Mouse (Mus musculus) MEL (cell line): Measurements from ENCODE around the gene Llgl2. TPM values are rescaled to one million over a fixed set of nuclear protein-coding genes. Genes with fewer than 3 reads are reported as not detected.

Source experiments
- DNase-seq: peaks from one replicate; pipeline ENCODE4 v3.0.0; 2011; ENCODE audit warnings: low read depth, low spot score
- H3K27ac ChIP-seq: 2 replicates; pipeline ENCODE4 v1.5.1; 2012; ENCODE audit warnings: low read depth, mild to moderate bottlenecking, control low read depth, low read length, moderate library complexity; ENCODE audit not compliant: control insufficient read depth
- H3K27me3 ChIP-seq, 2 experiments: fragments of 150-350 bp in 1 of 2; sonication (generic) in 1 of 2; 2 replicates each; pipeline ENCODE4 v1.6.1; 2012; ENCODE audit warnings: low read length in 2 of 2, mild to moderate bottlenecking in 2 of 2, improper control_type of control experiment in 1 of 2, moderate library complexity in 1 of 2; ENCODE audit not compliant: insufficient read depth in 2 of 2, control insufficient read depth in 1 of 2
- H3K36me3 ChIP-seq, 2 experiments: 2 replicates each; pipeline ENCODE4 v1.6.1; 2012 to 2014; ENCODE audit warnings: low read length in 2 of 2, improper control_type of control experiment in 1 of 2, inconsistent platforms in 1 of 2, mild to moderate bottlenecking in 1 of 2; ENCODE audit not compliant: insufficient read depth in 2 of 2, control insufficient read depth in 1 of 2
- H3K4me1 ChIP-seq, 2 experiments: fragments of 150-350 bp in 1 of 2; sonication (generic) in 1 of 2; 2 replicates each; pipeline ENCODE4 v1.6.1; 2012; ENCODE audit warnings: low read length in 2 of 2, improper control_type of control experiment in 1 of 2, mild to moderate bottlenecking in 1 of 2; ENCODE audit not compliant: insufficient read depth in 2 of 2, control insufficient read depth in 1 of 2
- H3K4me3 ChIP-seq, 2 experiments: fragments of 150-350 bp in 1 of 2; sonication (generic) in 1 of 2; 2 replicates each; pipeline ENCODE4 v1.5.1; 2012; ENCODE audit warnings: low read depth in 2 of 2, low read length in 2 of 2, mild to moderate bottlenecking in 2 of 2, moderate library complexity in 2 of 2, control low read depth in 1 of 2, improper control_type of control experiment in 1 of 2; ENCODE audit not compliant: control insufficient read depth in 1 of 2, insufficient read depth in 1 of 2
- H3K79me2 ChIP-seq: 2 replicates; pipeline ENCODE4 v1.6.1; 2012; ENCODE audit warnings: mild to moderate bottlenecking, low read length, moderate library complexity; ENCODE audit not compliant: control insufficient read depth, poor library complexity, insufficient read depth
- H3K9ac ChIP-seq: 2 replicates; pipeline ENCODE4 v1.6.1; 2012; ENCODE audit warnings: low read depth, mild to moderate bottlenecking, control low read depth, low read length, moderate library complexity; ENCODE audit not compliant: control insufficient read depth, poor library complexity, severe bottlenecking
- H3K9me3 ChIP-seq: fragments of 150-350 bp; sonication (generic); replicated peaks from 2 replicates; pipeline ENCODE4 v1.6.1; 2012; ENCODE audit warnings: mild to moderate bottlenecking, low read length, improper control_type of control experiment, moderate library complexity; ENCODE audit not compliant: insufficient read depth
- BHLHE40 ChIP-seq: IDR thresholded peaks from 2 replicates; pipeline ENCODE4 v1.6.1; 2012; ENCODE audit warnings: low read depth, mild to moderate bottlenecking, inconsistent platforms, low read length, improper control_type of control experiment, borderline replicate concordance
- CHD2 ChIP-seq: IDR thresholded peaks from 2 replicates; pipeline ENCODE4 v1.6.1; 2011; ENCODE audit warnings: low read length, improper control_type of control experiment
- CTCF ChIP-seq, 3 experiments: IDR thresholded peaks in 2 of 3; conservative IDR thresholded peaks in 1 of 3; 2 replicates each; pipeline ENCODE4 v1.5.1; 2011 to 2012; ENCODE audit warnings: low read length in 3 of 3, low read depth in 2 of 3, mild to moderate bottlenecking in 2 of 3, improper control_type of control experiment in 1 of 3, inconsistent platforms in 1 of 3, mixed read lengths in 1 of 3, moderate library complexity in 1 of 3; ENCODE audit not compliant: control insufficient read depth in 1 of 3, insufficient read depth in 1 of 3, poor library complexity in 1 of 3, severe bottlenecking in 1 of 3
- ELF1 ChIP-seq: IDR thresholded peaks from 2 replicates; pipeline ENCODE4 v1.6.1; 2014; ENCODE audit warnings: low read depth, mild to moderate bottlenecking, inconsistent platforms, low read length, improper control_type of control experiment, moderate library complexity
- EP300 ChIP-seq, 2 experiments: IDR thresholded peaks; 2 replicates each; pipeline ENCODE4 v1.6.1; 2011; ENCODE audit warnings: improper control_type of control experiment in 2 of 2, low read length in 2 of 2, low read depth in 1 of 2, mild to moderate bottlenecking in 1 of 2
- ETS1 ChIP-seq: IDR thresholded peaks from 2 replicates; pipeline ENCODE4 v1.6.1; 2012; ENCODE audit warnings: low read depth, mild to moderate bottlenecking, inconsistent platforms, low read length, improper control_type of control experiment, moderate library complexity
- GATA1 ChIP-seq: IDR thresholded peaks from 2 replicates; pipeline ENCODE4 v1.6.1; 2011; ENCODE audit warnings: low read depth, low read length, improper control_type of control experiment
- KAT2A ChIP-seq: conservative IDR thresholded peaks from 2 replicates; pipeline ENCODE4 v1.6.1; 2012; ENCODE audit warnings: low read depth, low read length, improper control_type of control experiment, inconsistent platforms
- MAFK ChIP-seq: IDR thresholded peaks from 2 replicates; pipeline ENCODE4 v1.6.1; 2011; ENCODE audit warnings: low read depth, mild to moderate bottlenecking, low read length, improper control_type of control experiment, borderline replicate concordance
- MAX ChIP-seq: IDR thresholded peaks from 2 replicates; pipeline ENCODE4 v1.6.1; 2011; ENCODE audit warnings: low read length, improper control_type of control experiment
- MXI1 ChIP-seq: IDR thresholded peaks from 2 replicates; pipeline ENCODE4 v1.6.1; 2011; ENCODE audit warnings: mild to moderate bottlenecking, low read depth, low read length, improper control_type of control experiment
- MYC ChIP-seq: IDR thresholded peaks from 2 replicates; pipeline ENCODE4 v1.6.1; 2011; ENCODE audit warnings: low read depth, mild to moderate bottlenecking, low read length, improper control_type of control experiment, moderate library complexity
- NELFE ChIP-seq: IDR thresholded peaks from 2 replicates; pipeline ENCODE4 v1.6.1; 2011; ENCODE audit warnings: low read depth, low read length, improper control_type of control experiment
- NRF1 ChIP-seq: IDR thresholded peaks from 2 replicates; pipeline ENCODE4 v1.6.1; 2014; ENCODE audit warnings: low read depth, mild to moderate bottlenecking, inconsistent platforms, low read length, improper control_type of control experiment, moderate library complexity; ENCODE audit not compliant: poor library complexity, insufficient read depth, severe bottlenecking
- POLR2A ChIP-seq, 2 experiments: IDR thresholded peaks; 2 replicates each; pipeline ENCODE4 v1.6.1; 2011 to 2012; ENCODE audit warnings: low read length in 2 of 2, mild to moderate bottlenecking in 2 of 2, control low read depth in 1 of 2, improper control_type of control experiment in 1 of 2, low read depth in 1 of 2, moderate library complexity in 1 of 2; ENCODE audit not compliant: control insufficient read depth in 1 of 2, insufficient read depth in 1 of 2, poor library complexity in 1 of 2
- POLR2AphosphoS2 ChIP-seq: IDR thresholded peaks from 2 replicates; pipeline ENCODE4 v1.6.1; 2011; ENCODE audit warnings: low read length, improper control_type of control experiment
- POLR2AphosphoS5 ChIP-seq: IDR thresholded peaks from 2 replicates; pipeline ENCODE4 v1.6.1; 2012; ENCODE audit warnings: low read depth, borderline replicate concordance, mild to moderate bottlenecking, inconsistent platforms, low read length, moderate library complexity, mixed read lengths
- RAD21 ChIP-seq: IDR thresholded peaks from 2 replicates; pipeline ENCODE4 v1.6.1; 2011; ENCODE audit warnings: mild to moderate bottlenecking, low read depth, low read length, improper control_type of control experiment
- SIN3A ChIP-seq: IDR thresholded peaks from 2 replicates; pipeline ENCODE4 v1.6.1; 2012; ENCODE audit warnings: low read length, improper control_type of control experiment, inconsistent platforms
- TBP ChIP-seq: IDR thresholded peaks from 2 replicates; pipeline ENCODE4 v1.8.0; 2011; ENCODE audit warnings: low read depth, low read length, improper control_type of control experiment
- UBTF ChIP-seq: IDR thresholded peaks from 2 replicates; pipeline ENCODE4 v1.6.1; 2012; ENCODE audit warnings: low read depth, mild to moderate bottlenecking, inconsistent platforms, low read length, improper control_type of control experiment, moderate library complexity, borderline replicate concordance; ENCODE audit not compliant: insufficient read depth
- USF1 ChIP-seq: IDR thresholded peaks from 2 replicates; pipeline ENCODE4 v1.6.1; 2014; ENCODE audit warnings: low read depth, mild to moderate bottlenecking, inconsistent platforms, low read length, improper control_type of control experiment, moderate library complexity
- USF2 ChIP-seq, 2 experiments: IDR thresholded peaks; 2 replicates each; pipeline ENCODE4 v1.6.1; 2011 to 2012; ENCODE audit warnings: improper control_type of control experiment in 2 of 2, low read length in 2 of 2, borderline replicate concordance in 1 of 2, inconsistent platforms in 1 of 2, low read depth in 1 of 2, mild to moderate bottlenecking in 1 of 2; ENCODE audit not compliant: insufficient read depth in 1 of 2
- ZC3H11A ChIP-seq: IDR thresholded peaks from 2 replicates; pipeline ENCODE4 v1.6.1; 2012; ENCODE audit warnings: low read depth, mild to moderate bottlenecking, inconsistent platforms, low read length, improper control_type of control experiment
- ZKSCAN1 ChIP-seq: IDR thresholded peaks from 2 replicates; pipeline ENCODE4 v1.6.1; 2012; ENCODE audit warnings: low read depth, mild to moderate bottlenecking, inconsistent platforms, low read length, improper control_type of control experiment, moderate library complexity
- ZMIZ1 ChIP-seq: IDR thresholded peaks from 2 replicates; pipeline ENCODE4 v1.6.1; 2012; ENCODE audit warnings: low read depth, mild to moderate bottlenecking, inconsistent platforms, low read length, improper control_type of control experiment, moderate library complexity
- ZNF384 ChIP-seq: IDR thresholded peaks from 2 replicates; pipeline ENCODE4 v1.6.1; 2012; ENCODE audit warnings: low read depth, mild to moderate bottlenecking, inconsistent platforms, low read length, improper control_type of control experiment
- polyA plus RNA-seq, 2 experiments: library from polyadenylated mRNA; stranded (reverse) in 1 of 2; unstranded in 1 of 2; fragments of >175 nt in 1 of 2; fragments of >200 nt in 1 of 2; gene quantifications; 2 replicates each; pipeline versions ENCODE4 v1.2.1 to v1.2.4; 2012; ENCODE audit warnings: low replicate concordance in 2 of 2, low read depth in 1 of 2; ENCODE audit not compliant: insufficient read length in 2 of 2, insufficient read depth in 1 of 2, missing spikeins in 1 of 2
- total RNA-seq: library from RNA; depleted of rRNA; stranded (reverse); fragments of 300-350 nt; gene quantifications from 2 replicates; pipeline ENCODE4 v1.2.3, GENCODE M21; 2012

Llgl2 gene
- total and polyA plus RNA-seq, 3 experiments, result 15.9 to 22.6 TPM; not detected in 1

- Histone ChIP-seq H3K4me1 (peaks cover 20 to 40% of the 10 kb centered on the region in 2 experiments), H3K9ac (peak overlapping the region; percentile 72), H3K27ac (peak overlapping the region; percentile 98), H3K36me3 (peaks cover 0 to 33% of the 10 kb centered on the region in 2 experiments; a peak in 2 of 4 replicates), H3K27me3 (no peaks in the 10 kb centered on the region), H3K4me3 (peak overlapping the region; percentile 68 to 69), H3K9me3 (no peaks in the 10 kb centered on the region), H3K79me2 (peaks cover 34% of the 10 kb centered on the region)
- DNase-seq, result peak; percentile 69
- TF ChIP-seq POLR2AphosphoS5, result 0 out of 2 replicates have a peak, but pooled peaks have one; percentile 29
- peak in 1 of 2 experiments; percentile 32; a peak in 1 of 4 replicates for TF ChIP-seq POLR2A (IDR thresholded peaks at IDR 0.05; ENCODE audit: control insufficient read depth in 1 of 2, insufficient read depth in 1 of 2, low read depth in 1 of 2, low read length in 2 of 2, poor library complexity in 1 of 2)
- no peak for TF ChIP-seq MAX
Measured at GRCm38 (mm10) chr11:115900561-115901337, 76.9 kb downstream of the Llgl2 start.

- H3K27ac ChIP-seq, result peak overlapping the region; percentile 98
- H3K36me3 ChIP-seq, result peaks cover 0 to 33% of the 10 kb centered on the region in 2 experiments; a peak in 2 of 4 replicates
- peak overlapping the region; percentile 74 for H3K9ac ChIP-seq
- peak; percentile 98 for DNase-seq
- H3K9me3 ChIP-seq, result no peaks in the 10 kb centered on the region
- peak overlapping the region; percentile 68 to 69 for H3K4me3 ChIP-seq
- peaks cover 20 to 40% of the 10 kb centered on the region in 2 experiments for H3K4me1 ChIP-seq
- H3K27me3 ChIP-seq, result no peaks in the 10 kb centered on the region
- peaks cover 34% of the 10 kb centered on the region for H3K79me2 ChIP-seq
- TF ChIP-seq ZC3H11A (no peak), MXI1 (peak; percentile 59; the same call in 1 of the 2 replicates), GATA1 (peak; percentile 99), CHD2 (no peak), CTCF (IDR thresholded peaks at IDR 0.05 in 2 of 3, conservative IDR thresholded peaks at IDR 0.05 in 1 of 3; ENCODE audit: control insufficient read depth in 1 of 3, insufficient read depth in 1 of 3, low read depth in 2 of 3, low read length in 3 of 3, poor library complexity in 1 of 3, severe bottlenecking in 1 of 3) (no peak), NRF1 (no peak), ZMIZ1 (peak; percentile 89), UBTF (peak; percentile 65; the same call in 1 of the 2 replicates), MYC (peak; percentile 70), SIN3A (peak; percentile 97), ZKSCAN1 (no peak), ZNF384 (no peak), BHLHE40 (peak; percentile 75; the same call in 1 of the 2 replicates), EP300 (IDR thresholded peaks at IDR 0.05; ENCODE audit: low read depth in 1 of 2, low read length in 2 of 2) (peak; percentile 99 to 100), POLR2AphosphoS2 (peak; percentile 68), RAD21 (no peak), ELF1 (peak; percentile 63), ETS1 (peak; percentile 93), TBP (peak; percentile 92), NELFE (peak; percentile 84), USF1 (no peak), KAT2A (no peak), POLR2A (IDR thresholded peaks at IDR 0.05; ENCODE audit: control insufficient read depth in 1 of 2, insufficient read depth in 1 of 2, low read depth in 1 of 2, low read length in 2 of 2, poor library complexity in 1 of 2) (peak; percentile 74 to 92), MAFK (no peak), USF2 (IDR thresholded peaks at IDR 0.05; ENCODE audit: borderline replicate concordance in 1 of 2, insufficient read depth in 1 of 2, low read depth in 1 of 2, low read length in 2 of 2) (no peak)
Measured at GRCm38 (mm10) chr11:115901338-115902161, 77.7 kb downstream of the Llgl2 start.
